Mouse (Mus musculus) limb, embryonic 10.5 days (tissue): Measurements from ENCODE around the gene Tbx18. TPM values are rescaled to one million over a fixed set of nuclear protein-coding genes. Genes with fewer than 3 reads are reported as not detected.

Source experiments
- DNase-seq: peaks from one replicate; pipeline ENCODE4 v3.0.0-alpha.2; 2017; ENCODE audit warnings: low spot score
- H3K27ac ChIP-seq: fragments of 300-500 bp; sonication (generic); 2 replicates; pipeline ENCODE4 v1.5.1; 2016; ENCODE audit warnings: mild to moderate bottlenecking
- H3K27me3 ChIP-seq: fragments of 300-500 bp; sonication (generic); 2 replicates; pipeline ENCODE4 v1.6.1; 2016; ENCODE audit warnings: low read depth, mild to moderate bottlenecking; ENCODE audit not compliant: poor library complexity, severe bottlenecking
- H3K36me3 ChIP-seq: fragments of 300-500 bp; sonication (generic); 2 replicates; pipeline ENCODE4 v1.6.1; 2016; ENCODE audit warnings: mild to moderate bottlenecking, moderate library complexity
- H3K4me1 ChIP-seq: fragments of 300-500 bp; sonication (generic); 2 replicates; pipeline ENCODE4 v1.6.1; 2016
- H3K4me3 ChIP-seq: fragments of 300-500 bp; sonication (generic); 2 replicates; pipeline ENCODE4 v1.5.1; 2016; ENCODE audit warnings: mild to moderate bottlenecking, moderate library complexity
- H3K9me3 ChIP-seq: fragments of 300-500 bp; sonication (generic); replicated peaks from 2 replicates; pipeline ENCODE4 v1.6.1; 2016; ENCODE audit warnings: mild to moderate bottlenecking
- WGBS: fragments of 180-500 bp; shearing (Covaris S2); methylation state at CpG from one replicate; pipeline ENCODE4 v1.1.7; 2016; 5-methylcytosine and 5-hydroxymethylcytosine counted together
- polyA plus RNA-seq: library from polyadenylated mRNA; unstranded; fragments of >200 nt; fragmentation: Nextera tagmentation; extraction: Ambion mirVana; gene quantifications from 2 replicates; pipeline ENCODE4 v1.2.1, GENCODE M21; 2016

Tbx18 gene
- polyA plus RNA-seq, 1 experiment from 2014 or later = 28.3 TPM

DNA sequence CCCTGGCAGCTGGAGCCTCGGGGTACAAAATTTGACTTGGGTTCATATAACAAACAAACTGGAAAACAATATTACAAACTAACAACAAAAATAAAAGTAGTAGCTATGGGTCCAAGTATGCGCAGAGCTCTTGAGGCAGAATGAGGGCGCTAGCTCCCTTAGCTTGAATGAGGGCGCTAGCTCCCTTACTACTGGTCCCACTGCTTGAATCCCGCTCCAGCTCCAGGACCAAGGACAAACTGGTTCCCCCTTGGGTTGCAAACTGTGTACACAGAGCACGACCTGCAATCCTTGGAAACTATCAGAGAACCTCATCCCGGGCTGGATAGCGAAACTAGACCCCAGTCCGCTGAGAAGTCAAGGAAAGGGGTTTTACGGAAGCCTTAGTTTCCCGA lies 2.2 kb upstream of the Tbx18 start:
- under 1% methylated on average over 11 of the region's 11 CpGs for WGBS
- Histone ChIP-seq H3K4me1 (peaks cover 72% of the 10 kb centered on the region), H3K27ac (peak overlapping the region; percentile 73), H3K9me3 (no peaks in the 10 kb centered on the region), H3K27me3 (peaks cover 83% of the 10 kb centered on the region), H3K36me3 (peaks cover 5% of the 10 kb centered on the region; the same call in 1 of the 2 replicates), H3K4me3 (peak overlapping the region; percentile 39)
- peak; percentile 44 for DNase-seq

GRCm38 (mm10) chr9:87732416-87733235 lies 1.6 kb upstream of the Tbx18 start:
- WGBS = 3% methylated on average over 25 of the region's 25 CpGs
- Histone ChIP-seq H3K27me3 (peaks cover 83% of the 10 kb centered on the region), H3K27ac (peak overlapping the region; percentile 73), H3K36me3 (peaks cover 5% of the 10 kb centered on the region; the same call in 1 of the 2 replicates), H3K4me3 (peak overlapping the region; percentile 39), H3K4me1 (peaks cover 67% of the 10 kb centered on the region), H3K9me3 (no peaks in the 10 kb centered on the region)
- DNase-seq = peak; percentile 64

- DNase-seq = peak; percentile 71
- H3K36me3 ChIP-seq = peaks cover 10% of the 10 kb centered on the region
- peaks cover 63% of the 10 kb centered on the region for H3K4me1 ChIP-seq
- no peaks in the 10 kb centered on the region for H3K9me3 ChIP-seq
- H3K27ac ChIP-seq = peak overlapping the region; percentile 98
- peaks cover 72% of the 10 kb centered on the region for H3K27me3 ChIP-seq
- peak overlapping the region; percentile 86 for H3K4me3 ChIP-seq
- under 1% methylated on average over 88 of the region's 91 CpGs for WGBS
Observed at GRCm38 (mm10) chr9:87730271-87730960, 644 bp downstream of the Tbx18 start.

GRCm38 (mm10) chr9:87729316-87730270 lies 1.5 kb downstream of the Tbx18 start:
- peaks cover 10% of the 10 kb centered on the region for H3K36me3 ChIP-seq
- no peaks in the 10 kb centered on the region for H3K9me3 ChIP-seq
- peaks cover 68% of the 10 kb centered on the region for H3K27me3 ChIP-seq
- H3K27ac ChIP-seq = peak overlapping the region; percentile 98
- WGBS = under 1% methylated on average over 75 of the region's 75 CpGs
- DNase-seq = peak; percentile 79
- peaks cover 55% of the 10 kb centered on the region for H3K4me1 ChIP-seq
- peak overlapping the region; percentile 86 for H3K4me3 ChIP-seq

DNA sequence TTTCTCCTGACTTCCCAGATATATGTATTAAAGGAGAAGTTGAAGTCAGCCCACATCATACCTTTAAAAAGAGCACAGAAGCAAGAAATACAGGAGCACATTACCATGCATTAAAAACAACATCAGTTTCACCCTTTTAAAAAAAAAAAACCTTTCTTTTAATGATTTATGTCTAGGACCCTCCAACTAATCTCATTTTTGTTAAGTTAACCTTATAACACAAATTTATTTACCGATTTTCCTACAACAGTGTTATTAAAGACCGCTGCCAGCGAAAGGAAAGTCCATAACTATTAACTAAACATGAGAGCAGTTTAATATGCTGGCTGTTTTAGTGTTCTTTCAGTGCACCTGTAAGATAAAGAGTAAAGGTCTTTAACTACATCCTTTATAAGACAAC lies 3.0 kb downstream of the Tbx18 start:
- WGBS = 13% methylated on average over 3 of the region's 3 CpGs
- H3K36me3 ChIP-seq = peaks cover 24% of the 10 kb centered on the region
- DNase-seq = no peak
- H3K4me1 ChIP-seq = peaks cover 49% of the 10 kb centered on the region
- H3K27me3 ChIP-seq = peaks cover 67% of the 10 kb centered on the region
- H3K4me3 ChIP-seq = peak overlapping the region; percentile 86
- no peaks in the 10 kb centered on the region for H3K9me3 ChIP-seq
- H3K27ac ChIP-seq = peak overlapping the region; percentile 98; the same call in 1 of the 2 replicates

DNA sequence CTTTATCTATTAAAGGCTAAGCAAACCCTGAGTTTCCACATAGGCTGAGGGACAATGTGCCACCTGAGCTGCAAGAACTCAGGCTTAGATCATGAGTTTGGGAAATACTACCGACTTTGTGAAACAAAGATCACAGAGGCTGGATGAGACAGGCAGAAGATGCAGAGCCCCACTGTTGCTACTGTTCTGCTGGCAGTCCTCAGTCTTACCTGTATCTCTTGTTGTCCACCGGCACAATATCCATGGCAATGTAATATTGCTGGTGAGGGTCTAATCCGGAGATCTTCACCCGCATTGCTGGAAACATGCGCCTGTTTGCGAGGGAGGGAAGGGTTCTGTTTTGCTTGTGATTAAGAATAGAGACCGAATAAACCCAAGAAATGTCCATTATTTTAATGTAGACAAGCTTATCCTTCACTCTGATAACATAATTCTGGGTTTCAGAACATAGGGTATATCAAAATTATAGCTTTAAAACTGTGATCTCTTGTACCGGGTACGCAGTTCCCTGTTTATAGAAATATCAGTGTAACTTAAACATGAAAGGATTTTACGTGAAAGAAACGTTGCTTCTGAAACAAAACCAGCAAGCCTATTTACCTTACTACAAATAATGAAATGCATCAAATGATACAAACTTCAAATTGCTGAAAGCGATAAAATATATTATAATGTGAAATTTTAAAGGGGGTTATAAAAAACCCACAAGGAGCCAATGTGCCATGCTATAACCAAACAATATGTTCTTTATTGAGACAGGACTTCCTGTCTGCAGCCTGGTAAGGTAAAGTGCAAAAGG lies 3.7 kb downstream of the Tbx18 start:
- Histone ChIP-seq H3K36me3 (peaks cover 28% of the 10 kb centered on the region), H3K4me3 (peak overlapping the region; percentile 86), H3K4me1 (peaks cover 42% of the 10 kb centered on the region), H3K9me3 (no peaks in the 10 kb centered on the region), H3K27me3 (peaks cover 61% of the 10 kb centered on the region), H3K27ac (peak overlapping the region; percentile 74; the same call in 1 of the 2 replicates)
- no peak for DNase-seq
- WGBS = 7% methylated on average over 12 of the region's 12 CpGs

DNA sequence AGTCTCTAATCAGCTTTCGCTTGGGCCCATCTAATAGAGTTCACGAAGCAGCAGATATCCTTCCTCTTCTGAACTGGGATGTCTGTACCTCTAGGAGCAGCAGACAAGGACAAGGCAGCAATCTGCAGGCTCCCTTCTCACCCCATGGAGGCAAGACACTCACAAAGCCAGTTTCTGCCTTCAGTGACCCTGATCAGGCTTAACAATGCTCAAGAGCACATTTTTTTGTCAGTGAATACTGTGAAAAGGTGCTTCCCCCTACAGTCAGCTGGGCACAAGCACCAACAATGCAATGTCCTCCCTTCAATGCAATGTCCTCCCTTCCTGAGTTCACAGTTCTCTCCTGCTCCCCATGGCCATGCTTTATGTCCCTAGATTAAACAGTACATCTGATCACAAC lies 9.3 kb downstream of the Tbx18 start:
- H3K27me3 ChIP-seq = peaks cover 39% of the 10 kb centered on the region; the same call in 1 of the 2 replicates
- H3K36me3 ChIP-seq = peaks cover 73% of the 10 kb centered on the region
- H3K27ac ChIP-seq = no peak overlapping the region
- 52% methylated on average over 2 of the region's 2 CpGs for WGBS
- no peak for DNase-seq
- H3K4me3 ChIP-seq = no peak overlapping the region
- peaks cover 18% of the 10 kb centered on the region for H3K4me1 ChIP-seq
- no peaks in the 10 kb centered on the region for H3K9me3 ChIP-seq

GRCm38 (mm10) chr9:87710360-87710759 lies 20.7 kb downstream of the Tbx18 start:
- no peak overlapping the region for H3K4me3 ChIP-seq
- WGBS = 30% methylated on average over 4 of the region's 4 CpGs
- DNase-seq = no peak
- H3K27ac ChIP-seq = no peak overlapping the region
- peaks cover 15% of the 10 kb centered on the region; the same call in 1 of the 2 replicates for H3K27me3 ChIP-seq
- H3K9me3 ChIP-seq = no peaks in the 10 kb centered on the region
- peaks cover 84% of the 10 kb centered on the region for H3K36me3 ChIP-seq
- peaks cover 11% of the 10 kb centered on the region for H3K4me1 ChIP-seq

DNA sequence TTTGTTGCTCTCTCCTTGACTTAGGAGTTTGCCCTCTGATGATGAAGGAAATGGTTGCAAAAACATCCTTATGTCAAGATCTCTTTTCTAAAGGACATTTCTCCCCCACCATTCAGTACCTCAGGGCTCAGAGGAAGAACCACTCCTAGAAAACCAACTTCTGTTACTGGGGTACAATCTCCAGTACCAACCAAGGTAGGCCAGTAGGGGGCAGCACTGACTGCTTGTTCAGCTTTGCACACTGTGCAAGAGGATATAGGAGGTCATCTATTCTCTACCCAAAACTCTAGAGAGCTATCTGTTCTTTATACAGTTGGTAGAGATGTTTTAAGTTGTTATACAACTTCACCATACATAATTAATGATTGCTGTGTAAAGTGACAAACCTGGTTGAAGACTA lies 22.9 kb downstream of the Tbx18 start:
- no peak overlapping the region for H3K27ac ChIP-seq
- H3K4me1 ChIP-seq = peaks cover 11% of the 10 kb centered on the region
- no peak overlapping the region for H3K4me3 ChIP-seq
- DNase-seq = peak; percentile 72
- H3K9me3 ChIP-seq = no peaks in the 10 kb centered on the region
- H3K27me3 ChIP-seq = peaks cover 16% of the 10 kb centered on the region; the same call in 1 of the 2 replicates
- H3K36me3 ChIP-seq = peaks cover 84% of the 10 kb centered on the region

GRCm38 (mm10) chr9:87702267-87702666 lies 28.8 kb downstream of the Tbx18 start:
- no peak overlapping the region for H3K4me3 ChIP-seq
- no peak for DNase-seq
- H3K36me3 ChIP-seq = peaks cover 53% of the 10 kb centered on the region
- H3K4me1 ChIP-seq = no peaks in the 10 kb centered on the region
- no peaks in the 10 kb centered on the region for H3K9me3 ChIP-seq
- H3K27me3 ChIP-seq = peaks cover 9% of the 10 kb centered on the region; the same call in 1 of the 2 replicates
- WGBS = 78% methylated on average over 2 of the region's 2 CpGs
- H3K27ac ChIP-seq = no peak overlapping the region

- H3K36me3 ChIP-seq = no peaks in the 10 kb centered on the region
- H3K27me3 ChIP-seq = no peaks in the 10 kb centered on the region
- 86% methylated on average over 9 of the region's 9 CpGs for whole genome bisulfite sequencing
- no peak for DNase-seq
- H3K4me1 ChIP-seq = peaks cover 13% of the 10 kb centered on the region
- H3K9me3 ChIP-seq = no peaks in the 10 kb centered on the region
- no peak overlapping the region for H3K4me3 ChIP-seq
- no peak overlapping the region for H3K27ac ChIP-seq
Observed at GRCm38 (mm10) chr9:87686981-87687380, 44.1 kb downstream of the Tbx18 start.
